Mouse (Mus musculus): ENCODE results near the gene Ly6g6d.

- TF ChIP-seq CTCF (IDR thresholded peaks at IDR 0.05; ENCODE audit: low read depth, low read length) (no peak), GATA1 (IDR thresholded peaks at IDR 0.05; ENCODE audit: borderline replicate concordance, low read length) (no peak), GATA2 (IDR thresholded peaks at IDR 0.05; ENCODE audit: borderline replicate concordance, low read depth, low read length) (no peak), POLR2AphosphoS5 (IDR thresholded peaks at IDR 0.05; ENCODE audit: insufficient replicate concordance, low read depth, low read length) (no peak)
Measured at GRCm38 (mm10) chr17:35094475-35095365, 16.9 kb upstream of the Ly6g6d start.

Data from G1E (cell line).